Mouse (Mus musculus) kidney, adult 18-20 months (tissue): ENCODE data around the gene Epha1.

ENCODE experiments used
- DNase-seq: peaks from one replicate; pipeline ENCODE4 v3.0.0; 2021

The Epha1 gene

DNA sequence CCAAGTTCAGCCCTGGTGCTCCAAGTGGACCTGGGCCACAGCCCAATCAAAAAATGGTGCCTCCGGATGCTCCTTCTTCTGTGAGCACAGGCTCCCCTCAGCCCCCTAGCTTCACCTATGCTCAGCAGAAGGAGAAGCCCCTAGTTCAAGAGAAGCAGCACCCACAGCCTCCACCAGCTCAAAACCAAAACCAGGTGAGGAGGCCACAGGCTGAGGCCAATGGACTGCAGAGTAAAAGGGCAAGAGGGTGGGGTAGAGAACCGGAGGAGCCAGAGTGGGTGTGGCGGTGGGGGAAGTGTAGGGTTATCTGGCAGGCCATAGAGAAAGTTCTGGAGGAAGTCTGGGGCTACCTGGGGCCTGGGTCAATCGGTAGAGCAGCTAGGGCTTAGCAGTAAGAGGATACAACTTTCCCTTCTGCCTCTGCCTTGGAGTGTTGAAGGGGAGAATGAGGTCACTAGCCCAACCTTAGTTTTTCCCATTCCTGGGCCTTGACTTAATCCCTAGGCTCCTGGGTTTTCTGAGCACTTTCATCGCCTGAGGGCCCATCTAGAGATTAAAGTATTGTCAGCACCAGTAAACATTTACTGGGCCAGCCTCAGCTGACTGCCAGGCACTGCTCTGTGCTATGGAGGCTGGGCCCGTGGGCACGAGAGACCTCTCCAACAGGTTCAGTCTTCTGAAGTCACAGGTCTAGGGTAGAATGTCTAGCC is 21.1 kb downstream of the Epha1 start:
- no peak for DNase-seq

- DNase-seq, result no peak
These were observed 21.9 kb downstream of the Epha1 start for GRCm38 (mm10) chr6:42350968-42351775.

DNA sequence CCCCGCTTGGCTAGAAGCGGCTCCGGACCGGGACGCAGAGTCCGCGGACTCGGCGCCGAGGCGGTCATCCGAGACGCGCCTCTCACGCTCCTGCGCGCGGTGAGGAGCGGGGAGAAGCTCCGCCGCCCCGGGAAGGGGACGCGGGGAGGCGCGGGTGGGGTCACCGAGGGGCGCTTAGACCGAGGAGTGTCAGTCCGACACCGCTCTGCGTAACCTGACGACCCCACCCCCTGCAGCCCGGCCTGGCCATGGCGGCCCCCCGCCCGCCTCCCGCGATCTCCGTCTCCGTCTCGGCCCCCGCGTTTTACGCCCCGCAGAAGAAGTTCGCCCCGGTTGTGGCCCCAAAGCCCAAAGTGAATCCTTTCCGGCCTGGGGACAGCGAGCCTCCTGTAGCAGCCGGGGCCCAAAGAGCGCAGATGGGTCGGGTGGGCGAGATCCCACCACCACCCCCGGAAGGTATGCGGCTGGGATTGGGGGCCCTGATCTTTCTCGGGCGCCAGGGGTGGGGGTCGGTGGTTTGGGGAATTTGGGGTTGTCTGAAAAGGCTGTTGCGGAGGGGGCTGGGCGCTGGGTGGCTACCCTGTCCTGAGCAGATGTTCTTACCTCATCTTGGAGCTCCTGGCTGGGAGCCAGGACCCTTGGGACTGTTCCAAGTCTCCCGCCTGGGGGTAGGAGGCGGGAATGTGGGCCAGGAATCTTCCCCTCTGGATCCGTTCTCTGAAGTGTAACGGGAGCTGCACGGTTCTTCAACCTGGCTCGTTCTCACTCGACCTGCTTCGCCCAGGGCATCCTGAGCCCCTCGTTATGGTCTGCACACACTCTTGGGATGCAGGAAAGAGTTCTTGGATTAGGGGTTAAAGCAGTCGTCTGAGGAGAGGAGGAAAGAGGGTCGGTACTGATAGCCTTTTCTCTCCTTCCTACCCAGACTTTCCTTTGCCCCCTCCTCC is 22.8 kb downstream of the Epha1 start:
- peak; percentile 93 for DNase-seq

- DNase-seq, result peak; percentile 91
These were observed 23.5 kb downstream of the Epha1 start, which contains the start of gene Zyx for GRCm38 (mm10) chr6:42349426-42350020. Zyx (plus strand) TSS chr6:42349630.

DNA sequence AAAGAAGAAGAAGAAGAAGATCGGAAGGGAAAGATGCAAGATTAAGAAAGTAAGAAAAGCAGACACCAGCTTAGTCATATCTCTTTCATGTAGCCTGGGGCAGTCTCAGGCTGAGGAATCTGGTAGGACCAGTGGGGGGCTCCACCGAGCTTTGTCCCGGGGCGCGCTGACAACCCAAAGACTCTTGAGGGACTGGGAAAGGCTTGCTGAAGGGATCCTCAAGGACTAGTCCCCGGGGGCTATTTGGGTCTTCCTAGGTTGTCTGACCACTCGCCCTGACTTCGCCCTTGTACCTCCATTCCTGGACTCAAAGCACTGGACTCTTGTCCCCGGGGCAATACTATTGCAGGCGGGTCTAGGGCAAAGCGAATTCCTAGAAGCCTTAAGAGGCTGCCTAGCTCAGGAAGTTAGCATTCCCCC is 24.1 kb downstream of the Epha1 start:
- DNase-seq, result peak; percentile 80

DNA sequence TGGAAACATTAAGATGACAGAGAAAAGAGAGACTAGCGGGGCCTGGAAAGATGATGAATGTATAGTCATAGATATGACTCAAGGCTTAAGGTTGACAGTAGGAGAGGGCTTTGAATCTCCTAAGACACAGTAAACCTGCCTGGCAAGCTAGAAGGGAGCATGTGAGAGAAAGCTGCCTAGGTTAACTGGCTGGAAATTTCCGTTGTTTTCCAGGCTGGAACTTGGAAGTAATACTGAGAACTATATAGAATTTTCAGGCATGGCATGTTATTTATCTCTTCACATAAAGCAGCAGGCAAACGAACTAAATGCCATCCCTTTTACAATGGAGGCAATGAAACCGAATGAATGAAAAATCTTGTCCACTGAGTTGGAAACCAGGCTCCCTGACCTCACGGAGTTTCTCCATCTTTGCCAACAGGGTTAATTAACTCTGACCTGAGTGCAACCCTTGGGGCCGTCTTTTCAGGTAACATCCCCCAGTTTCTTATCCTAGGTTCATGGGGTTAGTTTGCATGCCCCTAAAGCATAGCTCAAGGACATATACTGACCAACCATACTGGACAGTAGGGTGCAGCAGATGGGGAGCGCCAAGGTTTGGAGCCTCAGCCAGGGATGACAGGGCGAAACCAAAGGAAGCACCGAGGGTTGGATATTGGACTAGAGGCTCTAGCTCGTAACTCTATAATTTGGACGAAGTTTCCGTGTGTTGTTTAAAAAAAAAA is 24.6 kb downstream of the Epha1 start:
- no peak for DNase-seq

DNA sequence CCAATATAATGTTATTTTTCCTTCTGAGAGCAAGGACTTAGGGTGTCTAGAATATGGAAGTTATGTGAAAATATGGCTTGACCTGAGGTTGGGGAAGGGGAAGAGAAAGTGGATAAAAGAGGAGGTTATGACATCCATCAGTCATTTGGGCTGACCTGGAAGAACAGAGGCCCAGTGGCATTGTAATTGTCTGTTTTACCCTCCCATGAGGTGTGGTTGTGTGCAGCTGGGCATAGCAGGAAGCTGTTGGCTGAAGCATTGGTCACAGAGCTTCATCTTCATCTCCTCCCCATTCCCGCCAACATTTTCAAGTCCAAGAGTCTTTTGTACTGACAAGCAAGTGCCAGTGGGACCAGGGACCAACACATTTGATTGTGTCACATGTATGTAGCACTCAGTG is 28.8 kb downstream of the Epha1 start:
- no peak for DNase-seq

- DNase-seq, result no peak
These were observed 29.5 kb downstream of the Epha1 start for GRCm38 (mm10) chr6:42343361-42344120.

- DNase-seq, result no peak
These were observed 30.9 kb downstream of the Epha1 start for GRCm38 (mm10) chr6:42342171-42342570.

GRCm38 (mm10) chr6:42339981-42340380 is 33.1 kb downstream of the Epha1 start:
- no peak for DNase-seq

- no peak for DNase-seq
These were observed 33.9 kb downstream of the Epha1 start for GRCm38 (mm10) chr6:42339189-42339588.

DNA sequence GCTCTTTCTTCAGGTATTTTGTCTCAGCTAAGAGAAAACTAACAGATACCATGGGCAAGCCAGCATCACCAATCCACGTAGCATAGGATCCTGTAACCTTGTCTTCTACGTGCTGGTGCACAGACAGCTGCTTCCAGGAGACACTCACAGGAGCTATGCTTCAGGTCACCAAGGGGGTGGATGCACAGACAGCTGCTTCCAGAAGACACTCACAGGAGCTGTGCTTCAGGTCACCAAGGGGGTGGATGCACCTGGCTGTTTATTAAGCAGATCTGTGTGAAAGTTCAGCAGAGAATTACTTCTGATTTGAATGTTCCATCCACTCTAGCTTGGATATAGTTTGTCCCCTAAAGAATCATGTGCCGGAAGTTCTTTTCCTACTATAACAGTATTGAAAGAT is 42.1 kb downstream of the Epha1 start:
- no peak for DNase-seq

GRCm38 (mm10) chr6:42330216-42330615 is 42.9 kb downstream of the Epha1 start:
- no peak for DNase-seq

DNA sequence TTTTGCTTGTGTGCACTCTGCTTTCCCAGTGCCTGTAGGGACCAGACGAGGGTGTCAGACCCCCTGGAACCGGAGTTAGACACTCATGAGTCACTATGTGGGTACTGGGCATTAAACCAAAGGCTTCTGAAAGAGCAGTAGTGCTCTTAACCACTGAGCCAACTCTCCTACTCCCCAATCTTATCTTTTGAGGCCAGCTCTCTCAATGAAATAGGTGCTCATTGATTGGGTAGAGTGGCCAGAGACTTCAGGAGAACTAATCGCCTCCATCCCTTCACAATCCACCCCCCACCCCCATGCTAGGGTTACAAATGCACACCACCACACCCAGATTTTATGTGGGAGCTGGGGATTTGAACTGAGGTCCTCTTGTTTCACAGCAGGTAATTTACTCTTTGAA is 44.3 kb downstream of the Epha1 start:
- no peak for DNase-seq

DNA sequence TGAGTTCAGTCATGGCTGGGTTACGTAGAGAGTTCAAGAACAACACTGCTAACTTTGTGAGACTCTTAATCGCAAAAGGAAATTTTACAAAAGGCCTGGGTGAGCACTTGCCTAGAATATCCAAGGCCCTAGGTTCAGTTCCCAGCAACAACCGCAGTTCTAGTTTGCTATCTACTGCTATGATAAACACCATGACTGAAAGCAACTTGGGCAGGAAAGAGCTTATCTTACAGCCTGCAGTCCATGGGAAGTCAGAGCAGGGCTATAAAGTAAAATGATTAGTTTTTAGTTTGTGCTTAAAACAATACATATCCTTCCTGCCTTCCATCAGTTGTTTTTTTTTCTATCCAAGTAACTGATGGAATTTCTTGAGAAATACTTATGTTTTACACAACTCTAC is 46.6 kb downstream of the Epha1 start:
- DNase-seq, result no peak

GRCm38 (mm10) chr6:42325268-42325609 is 47.8 kb downstream of the Epha1 start:
- DNase-seq, result peak; percentile 81

DNA sequence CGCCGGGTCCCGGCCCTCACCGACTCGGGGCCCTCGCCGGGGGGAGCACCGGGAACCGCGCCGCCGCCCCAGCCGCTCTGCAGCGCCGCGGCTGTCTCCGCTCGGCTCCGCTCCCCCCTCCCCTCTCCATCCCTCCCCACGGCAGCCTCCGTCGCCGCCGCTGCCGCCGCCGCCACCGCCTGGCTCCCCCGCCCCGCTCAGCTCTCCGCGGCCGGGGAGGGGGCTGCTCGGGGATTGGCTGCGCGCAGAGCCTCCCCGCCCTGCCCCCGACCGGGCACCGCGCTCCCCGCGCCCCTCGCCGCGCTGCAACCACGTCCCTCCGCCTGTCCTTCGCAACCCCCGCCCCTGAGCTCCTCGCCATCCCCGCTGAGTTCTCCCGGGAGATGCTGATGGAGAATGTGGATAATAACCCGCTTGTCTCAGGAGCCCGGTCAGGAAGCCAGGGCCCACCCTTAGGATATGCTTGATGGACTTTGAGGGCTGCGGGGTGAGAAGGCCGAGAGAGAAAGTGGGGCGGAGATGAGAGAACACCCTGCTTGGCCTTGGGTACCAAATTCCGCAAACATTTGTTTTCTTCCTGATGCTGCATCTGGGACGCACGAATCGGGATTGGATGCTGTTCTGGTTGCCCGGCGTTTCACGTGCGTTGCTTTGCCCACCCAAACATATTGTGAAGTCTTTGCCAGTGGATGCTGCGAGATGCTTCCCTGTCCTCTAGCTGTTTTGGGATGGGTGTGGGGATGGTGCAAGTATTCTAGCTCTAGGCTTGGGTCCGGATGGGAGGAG is 48.4 kb downstream of the Epha1 start, which contains the start of gene Fam131b:
Gene Fam131b (minus strand): TSS at position 162 of the 786 bp plus-strand sequence.
- peak; percentile 22 for DNase-seq

DNA sequence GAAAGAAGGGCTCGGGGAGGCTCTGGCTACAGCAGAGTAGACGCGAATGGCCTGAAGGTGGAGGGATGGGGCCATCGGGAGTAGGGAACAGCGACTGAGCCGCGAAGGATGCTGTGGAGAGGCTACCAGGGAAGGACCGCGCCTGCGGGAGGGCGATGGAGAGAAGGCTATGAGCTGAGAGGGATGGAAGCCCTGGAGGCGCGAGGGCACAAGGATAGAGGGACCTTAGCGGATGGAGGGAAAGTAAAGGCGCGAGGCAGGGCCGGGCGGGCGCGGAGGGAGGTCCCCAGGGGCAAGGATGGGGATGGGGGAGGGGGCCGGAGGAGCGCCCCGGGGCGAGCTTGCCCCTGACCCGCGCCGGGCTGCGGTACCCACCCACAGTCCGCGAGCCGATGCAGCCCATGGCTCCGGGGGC is 49.0 kb downstream of the Epha1 start:
- no peak for DNase-seq

- DNase-seq, result no peak
These were observed 49.5 kb downstream of the Epha1 start for GRCm38 (mm10) chr6:42323371-42324066.

- no peak for DNase-seq
These were observed 54.8 kb downstream of the Epha1 start for GRCm38 (mm10) chr6:42318293-42318692.
